Mouse (Mus musculus) urinary bladder, postnatal 25 days (tissue): ENCODE measurements around the gene Adamts4.

ENCODE experiments used
- DNase-seq: peaks from one replicate; pipeline ENCODE4 v3.0.0; 2022; ENCODE audit warnings: low spot score

Adamts4 gene

GRCm38 (mm10) chr1:171256095-171256818 lies 6.0 kb downstream of the Adamts4 start:
- DNase-seq = no peak

GRCm38 (mm10) chr1:171256937-171257548 lies 6.8 kb downstream of the Adamts4 start:
- peak; percentile 48 for DNase-seq

- DNase-seq = no peak
Observed at GRCm38 (mm10) chr1:171257781-171258180, 7.6 kb downstream of the Adamts4 start.

- no peak for DNase-seq
Observed at GRCm38 (mm10) chr1:171258921-171259320, 8.7 kb downstream of the Adamts4 start.

GRCm38 (mm10) chr1:171260316-171260715 lies 10.1 kb downstream of the Adamts4 start:
- no peak for DNase-seq

GRCm38 (mm10) chr1:171262594-171263130 lies 12.4 kb downstream of the Adamts4 start:
- no peak for DNase-seq

- no peak for DNase-seq
Observed at GRCm38 (mm10) chr1:171263185-171263611, 13.0 kb downstream of the Adamts4 start.

- no peak for DNase-seq
Observed at GRCm38 (mm10) chr1:171263666-171264461, 13.6 kb downstream of the Adamts4 start.

GRCm38 (mm10) chr1:171265971-171266744 lies 15.9 kb downstream of the Adamts4 start:
- no peak for DNase-seq

GRCm38 (mm10) chr1:171268341-171268740 lies 18.1 kb downstream of the Adamts4 start:
- no peak for DNase-seq

- peak; percentile 99 for DNase-seq
Observed at GRCm38 (mm10) chr1:171269848-171270572, 19.8 kb downstream of the Adamts4 start, which contains the start of gene B4galt3. TSS of gene B4galt3 (plus strand) at chr1:171270328.

GRCm38 (mm10) chr1:171270573-171270900 lies 20.3 kb downstream of the Adamts4 start:
- DNase-seq = peak; percentile 45

- DNase-seq = no peak
Observed at GRCm38 (mm10) chr1:171271196-171271595, 21.0 kb downstream of the Adamts4 start.

- no peak for DNase-seq
Observed at GRCm38 (mm10) chr1:171271622-171272021, 21.4 kb downstream of the Adamts4 start.

- no peak for DNase-seq
Observed at GRCm38 (mm10) chr1:171272086-171272485, 21.9 kb downstream of the Adamts4 start.

GRCm38 (mm10) chr1:171274171-171274570 lies 23.9 kb downstream of the Adamts4 start:
- no peak for DNase-seq

GRCm38 (mm10) chr1:171275144-171275734 lies 25.0 kb downstream of the Adamts4 start:
- no peak for DNase-seq

- no peak for DNase-seq
Observed at GRCm38 (mm10) chr1:171276110-171276748, 26.0 kb downstream of the Adamts4 start.

GRCm38 (mm10) chr1:171277736-171278135 lies 27.5 kb downstream of the Adamts4 start:
- no peak for DNase-seq

- DNase-seq = no peak
Observed at GRCm38 (mm10) chr1:171278436-171278835, 28.2 kb downstream of the Adamts4 start.
